Mouse (Mus musculus) limb, embryonic 11.5 days (tissue): Measurements from ENCODE around the gene Olfr328. TPM values are rescaled to one million over a fixed set of nuclear protein-coding genes. Genes with fewer than 3 reads are reported as not detected.
"Not testable (repeated sequence)": the region's sequence is repeated elsewhere in the genome, so short reads cannot be mapped to it uniquely, and the experiment has no call there.

Experiments
- ATAC-seq: fragments of 200-750 bp; cut with Nextera tagmentation; 2 replicates; pipeline ENCODE4 v1.8.0; 2017; ENCODE audit warnings: low read depth; ENCODE audit not compliant: insufficient number of reproducible peaks, low FRiP score, low TSS enrichment
- DNase-seq: peaks from one replicate; pipeline ENCODE4 v3.0.0-alpha.2; 2015; ENCODE audit warnings: low spot score
- H3K27ac ChIP-seq: fragments of 300-500 bp; sonication (generic); replicated peaks from 2 replicates; pipeline ENCODE4 v1.5.1; 2014; ENCODE audit warnings: low read depth, mild to moderate bottlenecking, low read length
- H3K27me3 ChIP-seq: fragments of 300-500 bp; sonication (generic); 2 replicates; pipeline ENCODE4 v1.6.1; 2014; ENCODE audit warnings: mild to moderate bottlenecking, low read length, mixed read lengths; ENCODE audit not compliant: control insufficient read depth, insufficient read depth
- H3K36me3 ChIP-seq: fragments of 300-500 bp; sonication (generic); 2 replicates; pipeline ENCODE4 v1.6.1; 2014; ENCODE audit warnings: mild to moderate bottlenecking, low read length, moderate library complexity, mixed read lengths; ENCODE audit not compliant: control insufficient read depth, insufficient read depth
- H3K4me1 ChIP-seq: fragments of 300-500 bp; sonication (generic); 2 replicates; pipeline ENCODE4 v1.6.1; 2014; ENCODE audit warnings: low read length, mixed read lengths; ENCODE audit not compliant: control insufficient read depth, insufficient read depth
- H3K4me2 ChIP-seq: fragments of 300-500 bp; sonication (generic); 2 replicates; pipeline ENCODE4 v1.6.1; 2014; ENCODE audit warnings: low read depth, mild to moderate bottlenecking, moderate library complexity; ENCODE audit not compliant: severe bottlenecking
- H3K4me3 ChIP-seq: fragments of 300-500 bp; sonication (generic); 2 replicates; pipeline ENCODE4 v1.5.1; 2014; ENCODE audit warnings: low read depth, low read length
- H3K9ac ChIP-seq: fragments of 300-500 bp; sonication (generic); 2 replicates; pipeline ENCODE4 v1.6.1; 2014; ENCODE audit warnings: mild to moderate bottlenecking, low read length
- H3K9me3 ChIP-seq: fragments of 300-500 bp; sonication (generic); 2 replicates; pipeline ENCODE4 v1.6.1; 2016; ENCODE audit warnings: low read length; ENCODE audit not compliant: control insufficient read depth
- polyA plus RNA-seq: library from polyadenylated mRNA; unstranded; fragments of >200 nt; fragmentation: Nextera tagmentation; extraction: Ambion mirVana; gene quantifications from 2 replicates; pipeline ENCODE4 v1.2.1, GENCODE M21; 2014

The Olfr328 gene
- polyA plus RNA-seq, 1 experiment from 2014 or later, result 0.09 TPM

GRCm38 (mm10) chr11:58502472-58502871 lies 53.0 kb downstream of the Olfr328 start, which contains the start of gene Olfr331:
Gene Olfr331, minus strand, starts transcription at chr11:58502572.
- H3K4me3 ChIP-seq, ATAC-seq, DNase-seq, H3K27me3 ChIP-seq, H3K9me3 ChIP-seq, H3K36me3 ChIP-seq, H3K4me2 ChIP-seq, H3K9ac ChIP-seq, H3K4me1 ChIP-seq, H3K27ac ChIP-seq: not testable (repeated sequence)

Other genes with a start within 250 kb of the Olfr328 start
- gene Zfp692, start 248.6 kb downstream of the Olfr328 start, polyA plus RNA-seq, result 12.5 and 14.2 TPM in 2 replicates
- 24.6 and 28.2 TPM in 2 replicates for gene Zfp672, start 225.3 kb downstream of the Olfr328 start, polyA plus RNA-seq
- 27.0 and 27.7 TPM in 2 replicates for gene Sh3bp5l, start 224.9 kb downstream of the Olfr328 start, polyA plus RNA-seq
- gene Lypd8, start 176.6 kb downstream of the Olfr328 start, polyA plus RNA-seq, result not detected in 2 replicates
- 0.28 TPM in 1 of 2 replicates, not detected in the other for gene 1810065E05Rik, start 134.5 kb downstream of the Olfr328 start, polyA plus RNA-seq
- not detected in 2 replicates for gene Gm12253, start 123.1 kb downstream of the Olfr328 start, polyA plus RNA-seq
- gene Lypd9, start 102.7 kb downstream of the Olfr328 start, polyA plus RNA-seq, result not detected in 2 replicates
- not detected in 2 replicates for gene Olfr30, start 93.4 kb downstream of the Olfr328 start, polyA plus RNA-seq
- gene Olfr332, start 63.1 kb downstream of the Olfr328 start, polyA plus RNA-seq, result not detected in 2 replicates
- gene Olfr331, start 53.1 kb downstream of the Olfr328 start, polyA plus RNA-seq, result not detected in 2 replicates
- gene Olfr330, start 20.8 kb downstream of the Olfr328 start, polyA plus RNA-seq, result not detected in 2 replicates
- not detected in 2 replicates for gene Olfr329-ps, start 9.2 kb downstream of the Olfr328 start, polyA plus RNA-seq
- gene Olfr224, start 14.9 kb upstream of the Olfr328 start, polyA plus RNA-seq, result not detected in 2 replicates
- not detected in 2 replicates for gene Olfr325, start 22.1 kb upstream of the Olfr328 start, polyA plus RNA-seq
- not detected in 2 replicates for gene Olfr324, start 39.5 kb upstream of the Olfr328 start, polyA plus RNA-seq
- not detected in 2 replicates for gene 2210407C18Rik, start 60.4 kb upstream of the Olfr328 start, polyA plus RNA-seq
- not detected in 2 replicates for gene Olfr323, start 74.9 kb upstream of the Olfr328 start, polyA plus RNA-seq
- 0.08 and 0.38 TPM in 2 replicates for gene Trim58, start 84.8 kb upstream of the Olfr328 start, polyA plus RNA-seq
- gene Olfr322, start 103.1 kb upstream of the Olfr328 start, polyA plus RNA-seq, result not detected in 2 replicates
- gene Olfr320, start 125.5 kb upstream of the Olfr328 start, polyA plus RNA-seq, result not detected in 2 replicates
- gene Olfr319, start 143.5 kb upstream of the Olfr328 start, polyA plus RNA-seq, result not detected in 2 replicates
- not detected in 2 replicates for gene Olfr318, start 168.4 kb upstream of the Olfr328 start, polyA plus RNA-seq
- 0.07 TPM in 1 of 2 replicates, not detected in the other for gene Olfr317, start 183.6 kb upstream of the Olfr328 start, polyA plus RNA-seq
- not detected in 2 replicates for gene Olfr316, start 197.1 kb upstream of the Olfr328 start, polyA plus RNA-seq
- not detected in 2 replicates for gene Olfr315, start 217.6 kb upstream of the Olfr328 start, polyA plus RNA-seq
- gene Olfr314, start 227.3 kb upstream of the Olfr328 start, polyA plus RNA-seq, result not detected in 2 replicates
- gene Fam183b, start 246.3 kb upstream of the Olfr328 start, polyA plus RNA-seq, result not detected in 2 replicates